Mouse (Mus musculus) liver, embryonic 14.5 days (tissue): ENCODE results near the gene Acat2.

Experiments used
- CTCF ChIP-seq: IDR thresholded peaks from 2 replicates; pipeline ENCODE4 v1.5.1; 2016; ENCODE audit warnings: antibody characterized with exemption, low read depth, control low read depth
- EP300 ChIP-seq: IDR thresholded peaks from 2 replicates; pipeline ENCODE4 v1.6.1; 2016; ENCODE audit warnings: antibody characterized with exemption, low read depth

DNA sequence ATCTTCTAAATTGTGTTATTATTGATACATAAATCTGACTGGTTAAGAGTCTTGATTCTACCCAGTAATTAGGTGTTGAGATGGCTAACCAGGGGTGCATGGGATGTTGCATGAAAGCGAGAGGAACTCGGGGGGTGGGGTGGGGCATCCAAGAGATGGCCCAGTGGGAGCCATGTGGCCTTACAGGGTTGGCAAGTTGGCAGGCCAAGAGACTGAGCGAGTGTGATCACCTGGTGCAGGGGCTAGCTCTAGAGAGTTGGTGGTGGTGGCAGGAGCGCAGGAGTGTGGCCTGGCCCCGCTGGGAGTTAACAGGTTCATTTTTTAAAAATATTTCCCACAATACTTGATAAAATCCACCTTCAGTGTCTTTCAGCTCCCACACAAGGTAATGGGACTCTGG is 62.9 kb downstream of the Acat2 start:
- TF ChIP-seq EP300 (no peak), CTCF (no peak)
